Mouse (Mus musculus) mature B cell (primary cell): Measurements from ENCODE around the gene Vps37d.

Experiments
- in situ Hi-C: fragments of 300-500 bp; cut with MboI; formaldehyde crosslinking; loops from 2 replicates; pipeline ENCODE4 v1.14.3; 2019

The Vps37d gene

GRCm38 (mm10) chr5:135029007-135029854, 48.8 kb downstream of the Vps37d start:
- in situ Hi-C loops = no loop called here

DNA sequence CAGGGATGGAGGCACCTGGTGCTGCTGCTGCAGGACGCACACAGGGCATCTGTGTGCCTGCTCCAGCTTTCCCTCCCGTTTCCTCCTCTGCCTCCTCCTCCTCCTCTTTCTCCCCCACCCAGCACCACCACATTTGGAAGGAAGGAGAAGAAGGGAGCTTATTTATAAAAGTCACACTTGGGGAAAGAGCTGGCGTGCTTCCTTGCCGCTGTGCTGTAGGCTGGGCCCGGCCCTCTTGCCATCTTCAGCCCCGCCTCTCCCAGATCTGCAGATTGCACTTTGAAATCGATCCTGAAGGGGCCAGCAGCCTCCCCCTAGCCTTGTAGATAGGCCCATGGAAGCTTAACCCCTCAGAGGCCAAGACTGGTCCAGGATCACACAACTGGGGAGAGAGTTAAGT, 52.2 kb downstream of the Vps37d start:
- in situ Hi-C loops = no loop called here

DNA sequence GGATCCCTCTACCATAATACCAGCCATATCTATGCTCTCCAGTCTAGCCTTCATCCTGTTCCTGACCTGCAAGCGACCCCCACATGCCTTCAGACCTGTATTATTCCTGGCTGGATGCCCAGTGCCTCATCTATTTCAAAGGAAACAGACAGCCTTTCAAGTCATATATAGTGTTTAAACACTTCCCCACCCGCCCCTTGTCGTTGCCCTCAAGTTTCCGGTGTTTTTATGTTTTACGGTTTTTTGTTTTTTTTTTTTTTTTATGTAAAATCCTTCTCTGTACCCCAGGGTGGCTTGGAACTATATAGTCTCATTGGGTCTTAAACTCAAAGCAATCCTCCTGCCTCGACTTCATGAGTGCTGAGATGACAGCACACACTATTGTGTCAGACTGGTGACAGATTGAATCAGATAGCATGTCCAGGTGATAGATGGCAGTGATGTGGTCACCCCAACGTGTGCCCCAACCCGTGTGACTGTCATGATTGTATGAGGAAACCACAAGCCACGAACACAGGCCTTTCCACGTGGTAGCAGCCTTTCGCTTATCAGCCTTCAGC, 53.3 kb downstream of the Vps37d start:
- in situ Hi-C loops = no loop called here

DNA sequence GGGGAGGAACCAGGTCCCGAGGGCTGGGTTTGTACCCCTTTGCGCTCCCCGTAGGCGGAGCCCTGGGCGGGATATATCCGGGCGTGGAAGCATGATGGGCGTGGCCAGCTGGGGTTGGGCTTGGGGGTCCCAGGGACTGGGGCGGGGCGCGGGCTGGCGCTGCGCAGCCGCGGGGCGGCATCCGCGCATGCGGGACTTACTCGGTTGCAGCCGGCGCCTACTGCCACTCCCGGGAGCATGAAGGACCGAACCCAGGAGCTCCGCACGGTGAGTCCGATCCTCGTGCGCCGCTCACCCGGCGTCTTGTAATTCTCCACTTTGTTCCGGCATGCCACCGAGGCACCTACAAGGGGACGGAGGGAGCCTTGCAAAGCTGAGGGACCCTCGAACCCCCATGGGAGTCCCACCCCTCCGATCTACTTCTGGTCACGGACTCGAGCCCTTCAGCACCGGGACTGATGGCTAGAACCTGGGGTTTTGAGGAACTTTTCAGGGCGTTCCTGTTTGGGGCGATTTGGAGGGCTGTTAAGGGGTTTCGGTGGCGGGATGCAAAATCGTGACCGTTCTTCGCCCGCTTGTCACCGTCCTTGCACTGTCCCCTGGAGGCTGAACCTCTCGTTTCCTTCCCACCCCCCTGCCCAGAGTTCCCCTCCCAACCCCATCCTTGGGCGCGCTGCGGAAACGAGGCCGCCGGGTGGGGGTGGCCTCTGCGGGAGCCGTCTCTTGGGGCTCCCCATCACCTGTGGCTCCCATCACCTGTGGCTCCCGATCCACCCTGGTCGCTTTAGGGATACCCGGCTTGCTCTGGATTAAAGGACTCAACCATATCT, 54.5 kb downstream of the Vps37d start, which contains the start of gene Stx1a:
TSS of gene Stx1a (plus strand) at position 139 of the 830 bp plus-strand sequence.
- in situ Hi-C loops = no loop called here
